Mouse (Mus musculus): ENCODE results near the gene Hps4.
"Not testable (repeated sequence)": the region's sequence is repeated elsewhere in the genome, so short reads cannot be mapped to it uniquely, and the experiment has no call there.

The Hps4 gene

GRCm38 (mm10) chr5:112406017-112406416, 63.1 kb downstream of the Hps4 start:
- DNase-seq (ENCODE audit: low spot score) = no peak

GRCm38 (mm10) chr5:112409274-112409673, 66.4 kb downstream of the Hps4 start:
- no peak for DNase-seq (ENCODE audit: low spot score)

- DNase-seq (ENCODE audit: low spot score) = no peak
These were observed 68.2 kb downstream of the Hps4 start for GRCm38 (mm10) chr5:112411072-112411471.

GRCm38 (mm10) chr5:112411514-112412335, 68.8 kb downstream of the Hps4 start:
- DNase-seq (ENCODE audit: low spot score) = no peak

GRCm38 (mm10) chr5:112412781-112413180, 69.9 kb downstream of the Hps4 start:
- not testable (repeated sequence) for DNase-seq (ENCODE audit: low spot score)

- no peak for DNase-seq (ENCODE audit: low spot score)
These were observed 73.8 kb downstream of the Hps4 start for GRCm38 (mm10) chr5:112416673-112417072.

GRCm38 (mm10) chr5:112418023-112418422, 75.1 kb downstream of the Hps4 start:
- DNase-seq (ENCODE audit: low spot score) = no peak

- DNase-seq (ENCODE audit: low spot score) = no peak
These were observed 76.7 kb downstream of the Hps4 start for GRCm38 (mm10) chr5:112419535-112419934.

- DNase-seq (ENCODE audit: low spot score) = no peak
These were observed 83.8 kb downstream of the Hps4 start for GRCm38 (mm10) chr5:112426635-112427034.

- DNase-seq (ENCODE audit: low spot score) = peak; percentile 40
These were observed 84.4 kb downstream of the Hps4 start for GRCm38 (mm10) chr5:112427283-112427682.

All from ovary, postnatal 36 days (tissue).